Mouse (Mus musculus): ENCODE results near the gene Cdkn1c. TPM values are rescaled to one million over a fixed set of nuclear protein-coding genes. Genes with fewer than 3 reads are reported as not detected.

The Cdkn1c gene
- polyA plus RNA-seq, 1 experiment: 2.2 TPM

GRCm38 (mm10) chr7:143458963-143459331 lies 1.9 kb downstream of the Cdkn1c start:
- TF ChIP-seq POLR2A (IDR thresholded peaks at IDR 0.05; ENCODE audit: low read depth, low read length) (no peak), CTCF (IDR thresholded peaks at IDR 0.05; ENCODE audit: extremely low read depth, insufficient read depth, insufficient read length, insufficient replicate concordance) (no peak)
- Histone ChIP-seq H3K4me1 (ENCODE audit: control insufficient read depth, insufficient read depth, insufficient read length) (peaks cover 11% of the 10 kb centered on the region; the same call in 1 of the 2 replicates), H3K4me3 (ENCODE audit: extremely low read depth, insufficient read depth, insufficient read length) (no peak overlapping the region), H3K36me3 (ENCODE audit: control insufficient read depth, insufficient read depth, low read length) (no peaks in the 10 kb centered on the region), H3K27ac (ENCODE audit: insufficient read depth, low read length) (no peak overlapping the region), H3K27me3 (ENCODE audit: control insufficient read depth, insufficient read depth, low read length) (peaks cover 16% of the 10 kb centered on the region)
- WGBS: 46% methylated on average over 38 of the region's 38 CpGs
- DNase-seq (ENCODE audit: low read depth in 1 of 2, low spot score in 2 of 2): no peak

GRCm38 (mm10) chr7:143447130-143447529 lies 13.7 kb downstream of the Cdkn1c start:
- TF ChIP-seq CTCF (IDR thresholded peaks at IDR 0.05; ENCODE audit: extremely low read depth, insufficient read depth, insufficient read length, insufficient replicate concordance) (no peak), POLR2A (IDR thresholded peaks at IDR 0.05; ENCODE audit: low read depth, low read length) (no peak)
- 69% methylated on average over 2 of the region's 2 CpGs for WGBS
- no peak overlapping the region for H3K4me3 ChIP-seq (ENCODE audit: extremely low read depth, insufficient read depth, insufficient read length)
- no peak overlapping the region for H3K27ac ChIP-seq (ENCODE audit: insufficient read depth, low read length)
- H3K36me3 ChIP-seq (ENCODE audit: control insufficient read depth, insufficient read depth, low read length): no peaks in the 10 kb centered on the region
- DNase-seq (ENCODE audit: low read depth in 1 of 2, low spot score in 2 of 2): no peak
- H3K4me1 ChIP-seq (ENCODE audit: control insufficient read depth, insufficient read depth, insufficient read length): no peaks in the 10 kb centered on the region
- peaks cover 8% of the 10 kb centered on the region for H3K27me3 ChIP-seq (ENCODE audit: control insufficient read depth, insufficient read depth, low read length)

- no peak for DNase-seq (ENCODE audit: low read depth in 1 of 2, low spot score in 2 of 2)
- H3K27ac ChIP-seq (ENCODE audit: insufficient read depth, low read length): no peak overlapping the region
- no peak overlapping the region for H3K4me3 ChIP-seq (ENCODE audit: extremely low read depth, insufficient read depth, insufficient read length)
- H3K4me1 ChIP-seq (ENCODE audit: control insufficient read depth, insufficient read depth, insufficient read length): no peaks in the 10 kb centered on the region
- no peak for TF ChIP-seq CTCF (IDR thresholded peaks at IDR 0.05; ENCODE audit: extremely low read depth, insufficient read depth, insufficient read length, insufficient replicate concordance)
- no peak for TF ChIP-seq POLR2A (IDR thresholded peaks at IDR 0.05; ENCODE audit: low read depth, low read length)
- WGBS: 17% methylated on average over 53 of the region's 53 CpGs
- H3K27me3 ChIP-seq (ENCODE audit: control insufficient read depth, insufficient read depth, low read length): peaks cover 8% of the 10 kb centered on the region
- H3K36me3 ChIP-seq (ENCODE audit: control insufficient read depth, insufficient read depth, low read length): no peaks in the 10 kb centered on the region
Measured at GRCm38 (mm10) chr7:143445651-143446460, 15.0 kb downstream of the Cdkn1c start.

GRCm38 (mm10) chr7:143444955-143445648 lies 15.7 kb downstream of the Cdkn1c start:
- TF ChIP-seq POLR2A (IDR thresholded peaks at IDR 0.05; ENCODE audit: low read depth, low read length) (no peak), CTCF (IDR thresholded peaks at IDR 0.05; ENCODE audit: extremely low read depth, insufficient read depth, insufficient read length, insufficient replicate concordance) (no peak)
- H3K4me1 ChIP-seq (ENCODE audit: control insufficient read depth, insufficient read depth, insufficient read length): no peaks in the 10 kb centered on the region
- peaks cover 8% of the 10 kb centered on the region for H3K27me3 ChIP-seq (ENCODE audit: control insufficient read depth, insufficient read depth, low read length)
- H3K27ac ChIP-seq (ENCODE audit: insufficient read depth, low read length): no peak overlapping the region
- no peak for DNase-seq (ENCODE audit: low read depth in 1 of 2, low spot score in 2 of 2)
- 11% methylated on average over 55 of the region's 55 CpGs for WGBS
- H3K36me3 ChIP-seq (ENCODE audit: control insufficient read depth, insufficient read depth, low read length): no peaks in the 10 kb centered on the region
- no peak overlapping the region for H3K4me3 ChIP-seq (ENCODE audit: extremely low read depth, insufficient read depth, insufficient read length)

GRCm38 (mm10) chr7:143444580-143444954 lies 16.3 kb downstream of the Cdkn1c start:
- H3K4me1 ChIP-seq (ENCODE audit: control insufficient read depth, insufficient read depth, insufficient read length): no peaks in the 10 kb centered on the region
- 45% methylated on average over 8 of the region's 8 CpGs for WGBS
- H3K4me3 ChIP-seq (ENCODE audit: extremely low read depth, insufficient read depth, insufficient read length): no peak overlapping the region
- TF ChIP-seq POLR2A (IDR thresholded peaks at IDR 0.05; ENCODE audit: low read depth, low read length) (no peak), CTCF (IDR thresholded peaks at IDR 0.05; ENCODE audit: extremely low read depth, insufficient read depth, insufficient read length, insufficient replicate concordance) (no peak)
- peaks cover 8% of the 10 kb centered on the region for H3K27me3 ChIP-seq (ENCODE audit: control insufficient read depth, insufficient read depth, low read length)
- no peaks in the 10 kb centered on the region for H3K36me3 ChIP-seq (ENCODE audit: control insufficient read depth, insufficient read depth, low read length)
- H3K27ac ChIP-seq (ENCODE audit: insufficient read depth, low read length): no peak overlapping the region
- no peak for DNase-seq (ENCODE audit: low read depth in 1 of 2, low spot score in 2 of 2)

GRCm38 (mm10) chr7:143438965-143439364 lies 21.9 kb downstream of the Cdkn1c start:
- no peak overlapping the region for H3K27ac ChIP-seq (ENCODE audit: insufficient read depth, low read length)
- no peaks in the 10 kb centered on the region; the same call in 1 of the 2 replicates for H3K4me1 ChIP-seq (ENCODE audit: control insufficient read depth, insufficient read depth, insufficient read length)
- H3K4me3 ChIP-seq (ENCODE audit: extremely low read depth, insufficient read depth, insufficient read length): no peak overlapping the region
- no peak for DNase-seq (ENCODE audit: low read depth in 1 of 2, low spot score in 2 of 2)
- WGBS: 97% methylated on average over 1 of the region's 1 CpGs
- TF ChIP-seq POLR2A (IDR thresholded peaks at IDR 0.05; ENCODE audit: low read depth, low read length): no peak
- TF ChIP-seq CTCF (IDR thresholded peaks at IDR 0.05; ENCODE audit: extremely low read depth, insufficient read depth, insufficient read length, insufficient replicate concordance): no peak
- peaks cover 10% of the 10 kb centered on the region for H3K27me3 ChIP-seq (ENCODE audit: control insufficient read depth, insufficient read depth, low read length)
- H3K36me3 ChIP-seq (ENCODE audit: control insufficient read depth, insufficient read depth, low read length): no peaks in the 10 kb centered on the region
